In genomic region chr15:6402433-6402832, GRCm38 (mm10) we compare ENCODE assay signal across 42 mouse cellular contexts. TPM values are rescaled to one million over a fixed set of nuclear protein-coding genes. Genes with fewer than 3 reads are reported as not detected.
"Had no signal": no experiment of that assay in that cellular context is flagged by ENCODE, and none has a peak within 500 bp of the region (broad histone marks: within the 10 kb centered on the region; RNA-seq: fewer than 3 reads in every experiment).

No protein-coding gene starts in this region.

- DNase-seq: heart, adult 2 months; heart, postnatal 10 days; heart, postnatal 14 days; heart, postnatal 36 days; heart, postnatal 4 days; kidney, adult 11 months; kidney, adult 18-20 months; kidney, adult 2 months; kidney, adult 8-10 months; kidney, adult 9 months; kidney, postnatal 10 days; kidney, postnatal 14 days; kidney, postnatal 25 days; kidney, postnatal 36 days; kidney, postnatal 4 days; layer of hippocampus, adult 9-11 months had no signal

- ATAC-seq: hindbrain, embryonic 16.5 days; hindbrain, postnatal 0 days; inflammation-experienced regulatory T-cells, adult 6 months; intestine, embryonic 15.5 days; intestine, embryonic 16.5 days; intestine, postnatal 0 days had no signal

- H3K4me2 ChIP-seq: heart, embryonic 11.5 days; heart, embryonic 12.5 days; heart, embryonic 13.5 days; heart, embryonic 15.5 days; hindbrain, embryonic 12.5 days; hindbrain, embryonic 13.5 days; hindbrain, embryonic 14.5 days; hindbrain, embryonic 15.5 days; intestine, embryonic 15.5 days; kidney, embryonic 15.5 days had no signal

- H3K9me3 ChIP-seq: heart, embryonic 10.5 days; heart, embryonic 12.5 days; heart, embryonic 13.5 days; heart, embryonic 15.5 days; hindbrain, embryonic 10.5 days; hindbrain, embryonic 12.5 days; hindbrain, embryonic 13.5 days; hindbrain, embryonic 15.5 days; intestine, embryonic 15.5 days; kidney, embryonic 15.5 days had no signal

- H3K27me3 ChIP-seq: heart, embryonic 12.5 days; heart, embryonic 13.5 days; heart, embryonic 15.5 days; hindbrain, embryonic 12.5 days; hindbrain, embryonic 13.5 days; hindbrain, embryonic 15.5 days; intestine, embryonic 15.5 days; kidney, embryonic 15.5 days had no signal

- H3K9ac ChIP-seq: heart, embryonic 12.5 days; heart, embryonic 13.5 days; heart, embryonic 15.5 days; hindbrain, embryonic 12.5 days; hindbrain, embryonic 13.5 days; hindbrain, embryonic 14.5 days; hindbrain, embryonic 15.5 days; intestine, embryonic 15.5 days; kidney, embryonic 15.5 days had no signal

- H3K4me1 ChIP-seq: heart, embryonic 10.5 days; heart, embryonic 13.5 days; heart, embryonic 15.5 days; hindbrain, embryonic 10.5 days; hindbrain, embryonic 12.5 days; hindbrain, embryonic 13.5 days; hindbrain, embryonic 15.5 days; intestine, embryonic 15.5 days had no signal

- H3K27ac ChIP-seq: heart, adult 2 months; heart, embryonic 10.5 days; heart, embryonic 13.5 days; heart, embryonic 15.5 days; hindbrain, embryonic 10.5 days; hindbrain, embryonic 12.5 days; hindbrain, embryonic 13.5 days; hindbrain, embryonic 14.5 days; hindbrain, embryonic 15.5 days; hindbrain, postnatal 0 days; intestine, embryonic 15.5 days; kidney, embryonic 15.5 days; kidney, postnatal 0 days; layer of hippocampus, adult 2 months had no signal

- H3K4me3 ChIP-seq: heart, adult 2 months; heart, embryonic 10.5 days; heart, embryonic 12.5 days; heart, embryonic 13.5 days; heart, embryonic 15.5 days; hindbrain, embryonic 10.5 days; hindbrain, embryonic 12.5 days; hindbrain, embryonic 13.5 days; hindbrain, embryonic 15.5 days; intestine, embryonic 15.5 days; kidney, embryonic 15.5 days; layer of hippocampus, adult 2 months had no signal

- H3K36me3 ChIP-seq: heart, embryonic 10.5 days; heart, embryonic 13.5 days; heart, embryonic 15.5 days; hindbrain, embryonic 10.5 days; hindbrain, embryonic 12.5 days; hindbrain, embryonic 13.5 days; hindbrain, embryonic 15.5 days; intestine, embryonic 15.5 days had no signal

RNA-seq across cellular contexts. Expression of gene C9, which starts 42.7 kb away (rescaled TPM):
- polyA plus RNA-seq: heart, adult 2 months; heart, embryonic 10.5 days; heart, embryonic 11.5 days; heart, embryonic 12.5 days; heart, embryonic 13.5 days; heart, embryonic 14.5 days; heart, embryonic 15.5 days; heart, embryonic 16.5 days; heart, postnatal 0 days; hindbrain, embryonic 10.5 days; hindbrain, embryonic 11.5 days; hindbrain, embryonic 12.5 days; hindbrain, embryonic 13.5 days; hindbrain, embryonic 14.5 days; hindbrain, embryonic 15.5 days; hindbrain, embryonic 16.5 days; hindbrain, postnatal 0 days; inflammation-experienced regulatory T-cells, adult 6 months; kidney, adult 2 months; kidney, embryonic 14.5 days; kidney, embryonic 16.5 days; large intestine, adult 2 months had no signal
